Mouse (Mus musculus) thymus, adult 18-20 months (tissue): ENCODE data around the gene Gm14409.
"Not testable (repeated sequence)": the region's sequence is repeated elsewhere in the genome, so short reads cannot be mapped to it uniquely, and the experiment has no call there.

ENCODE experiments used
- DNase-seq, 2 experiments: peaks; one replicate each; pipeline ENCODE4 v3.0.0; 2022; ENCODE audit warnings: mixed read lengths in 2 of 2

Gm14409 gene

GRCm38 (mm10) chr2:177266936-177267335 is at the start of gene Gm14409:
TSS of gene Gm14409 (minus strand) at chr2:177267036.
- not testable (repeated sequence) for DNase-seq

- not testable (repeated sequence) for DNase-seq
Measured at GRCm38 (mm10) chr2:177309627-177310026, 42.8 kb upstream of the Gm14409 start.

GRCm38 (mm10) chr2:177304980-177305379 is 38.1 kb upstream of the Gm14409 start:
- not testable (repeated sequence) for DNase-seq

GRCm38 (mm10) chr2:177283701-177284100 is 16.9 kb upstream of the Gm14409 start:
- not testable (repeated sequence) for DNase-seq

- DNase-seq, result not testable (repeated sequence)
Measured at GRCm38 (mm10) chr2:177277754-177278153, 10.9 kb upstream of the Gm14409 start.

- not testable (repeated sequence) for DNase-seq
Measured at GRCm38 (mm10) chr2:177272237-177272636, 5.4 kb upstream of the Gm14409 start.

- DNase-seq, result not testable (repeated sequence)
Measured at GRCm38 (mm10) chr2:177247449-177247848, 19.4 kb downstream of the Gm14409 start.

- not testable (repeated sequence) for DNase-seq
Measured at GRCm38 (mm10) chr2:177230461-177230860, 36.4 kb downstream of the Gm14409 start.
